Mouse (Mus musculus): Measurements from ENCODE around the gene Ptchd4. TPM values are rescaled to one million over a fixed set of nuclear protein-coding genes. Genes with fewer than 3 reads are reported as not detected.

The Ptchd4 gene
- polyA plus RNA-seq, 1 experiment from 2014 or later = 0.83 TPM

DNA sequence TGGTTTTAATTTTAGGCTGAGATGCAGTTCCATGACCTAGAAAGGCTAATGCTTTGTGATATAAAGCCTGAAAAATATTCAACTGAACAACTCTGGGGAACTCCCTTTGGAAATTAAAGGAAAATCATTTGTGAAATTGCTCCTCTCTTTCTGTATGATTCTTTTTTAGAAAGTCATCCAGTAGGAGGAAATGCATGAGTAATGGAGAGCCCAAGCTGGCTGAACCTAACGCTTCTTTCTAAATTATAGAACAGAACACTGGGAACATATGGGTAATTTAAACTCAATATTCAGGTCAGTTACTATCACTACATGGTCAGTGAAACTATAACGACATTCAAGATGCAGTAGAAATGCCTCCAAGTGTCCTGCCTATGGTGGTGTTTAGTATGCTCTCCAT, 114.6 kb downstream of the Ptchd4 start:
- Histone ChIP-seq H3K27me3 (ENCODE audit: control insufficient read depth, insufficient read depth, low read length) (no peaks in the 10 kb centered on the region), H3K36me3 (replicated peaks; ENCODE audit: control insufficient read depth, insufficient read depth, low read depth, low read length) (no peaks in the 10 kb centered on the region), H3K9me3 (replicated peaks; ENCODE audit: control insufficient read depth, low read length) (no peaks in the 10 kb centered on the region), H3K4me2 (ENCODE audit: low read depth, low read length) (no peak overlapping the region), H3K4me3 (ENCODE audit: low read depth, low read length) (no peak overlapping the region), H3K4me1 (ENCODE audit: control insufficient read depth, insufficient read depth, low read length) (no peaks in the 10 kb centered on the region), H3K9ac (replicated peaks; ENCODE audit: low read length) (no peak overlapping the region), H3K27ac (replicated peaks; ENCODE audit: low read depth, low read length) (no peak overlapping the region)
- WGBS = 88% methylated on average over 2 of the region's 2 CpGs
- no peak for ATAC-seq (replicated peaks; ENCODE audit: insufficient number of reproducible peaks, low FRiP score, low TSS enrichment, low read depth)
- no peak for DNase-seq (ENCODE audit: low spot score)

DNA sequence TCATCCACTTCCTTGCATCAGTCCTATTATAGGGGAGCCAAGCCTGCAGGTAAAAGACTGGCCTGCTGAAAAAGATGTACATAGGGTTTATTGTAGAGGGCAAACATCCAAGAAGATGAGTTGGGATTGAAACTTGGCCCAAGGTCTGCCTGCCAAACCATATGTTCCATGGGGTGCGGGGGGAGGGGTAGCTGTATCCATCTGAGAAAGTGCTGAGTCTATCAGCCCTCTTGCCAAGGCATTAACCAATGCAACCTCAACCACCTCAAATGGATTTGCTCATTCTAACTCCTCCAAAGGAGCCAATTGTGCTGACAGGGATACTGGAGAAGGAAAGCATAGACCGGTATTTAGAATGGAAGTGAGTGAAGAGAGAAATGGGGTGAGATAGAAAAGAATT, 136.5 kb downstream of the Ptchd4 start:
- H3K9ac ChIP-seq (replicated peaks; ENCODE audit: low read length) = no peak overlapping the region
- 85% methylated on average over 2 of the region's 2 CpGs for WGBS
- no peak for ATAC-seq (replicated peaks; ENCODE audit: insufficient number of reproducible peaks, low FRiP score, low TSS enrichment, low read depth)

DNA sequence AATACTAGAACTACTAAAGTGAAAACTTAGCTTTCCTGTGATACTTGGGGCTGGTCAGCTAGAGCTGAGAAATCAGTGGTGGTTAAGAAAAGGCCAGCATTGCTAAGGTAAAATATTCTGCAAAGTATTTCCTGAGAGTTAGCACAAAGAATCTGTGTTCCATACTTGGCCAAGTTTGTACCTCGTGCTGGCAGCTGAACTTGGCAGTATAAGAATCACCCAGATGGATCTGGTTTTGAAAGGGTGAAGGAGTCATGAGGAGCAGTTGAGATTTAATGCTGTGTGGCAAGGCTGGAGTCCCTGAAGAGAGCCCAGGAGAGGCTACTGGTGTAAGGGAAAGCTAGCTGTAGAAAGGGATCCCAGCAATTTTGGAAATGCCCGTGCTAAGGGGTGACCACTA, 140.7 kb downstream of the Ptchd4 start:
- Histone ChIP-seq H3K27me3 (ENCODE audit: control insufficient read depth, insufficient read depth, low read length) (no peaks in the 10 kb centered on the region), H3K4me3 (ENCODE audit: low read depth, low read length) (no peak overlapping the region), H3K36me3 (replicated peaks; ENCODE audit: control insufficient read depth, insufficient read depth, low read depth, low read length) (no peaks in the 10 kb centered on the region), H3K9ac (replicated peaks; ENCODE audit: low read length) (no peak overlapping the region), H3K27ac (replicated peaks; ENCODE audit: low read depth, low read length) (no peak overlapping the region), H3K4me1 (ENCODE audit: control insufficient read depth, insufficient read depth, low read length) (no peaks in the 10 kb centered on the region), H3K4me2 (ENCODE audit: low read depth, low read length) (no peak overlapping the region), H3K9me3 (replicated peaks; ENCODE audit: control insufficient read depth, low read length) (no peaks in the 10 kb centered on the region)
- ATAC-seq (replicated peaks; ENCODE audit: insufficient number of reproducible peaks, low FRiP score, low TSS enrichment, low read depth) (no peak), DNase-seq (ENCODE audit: low spot score) (no peak)
- WGBS = 77% methylated on average over 2 of the region's 2 CpGs

More for the DNA sequence above, 136.5 kb downstream of the Ptchd4 start:
- Histone ChIP-seq H3K9me3 (replicated peaks; ENCODE audit: control insufficient read depth, low read length) (no peaks in the 10 kb centered on the region), H3K27me3 (ENCODE audit: control insufficient read depth, insufficient read depth, low read length) (no peaks in the 10 kb centered on the region), H3K4me2 (ENCODE audit: low read depth, low read length) (no peak overlapping the region), H3K36me3 (replicated peaks; ENCODE audit: control insufficient read depth, insufficient read depth, low read depth, low read length) (no peaks in the 10 kb centered on the region), H3K4me3 (ENCODE audit: low read depth, low read length) (no peak overlapping the region), H3K27ac (replicated peaks; ENCODE audit: low read depth, low read length) (no peak overlapping the region), H3K4me1 (ENCODE audit: control insufficient read depth, insufficient read depth, low read length) (no peaks in the 10 kb centered on the region)
- DNase-seq (ENCODE audit: low spot score) = no peak

DNA sequence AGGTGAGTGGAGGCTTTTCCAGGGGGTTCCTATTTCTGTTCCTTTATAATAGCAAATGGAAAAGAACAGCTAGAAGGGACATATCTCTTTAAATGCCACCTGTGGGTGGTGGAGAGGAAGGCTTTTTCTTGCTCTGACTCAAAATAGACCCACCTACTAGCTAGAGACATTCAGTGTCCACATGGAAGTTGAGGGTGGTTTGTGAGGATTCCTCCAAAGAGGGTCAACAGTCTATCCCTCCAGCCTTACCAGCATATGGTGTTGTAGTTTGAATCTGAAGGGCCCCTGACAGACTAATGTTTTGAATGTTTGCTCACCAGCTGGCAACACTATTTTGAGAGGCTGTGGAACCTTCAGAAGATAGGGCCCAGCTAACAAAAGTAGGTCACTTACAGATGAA, 147.0 kb downstream of the Ptchd4 start:
- DNase-seq (ENCODE audit: low spot score) (no peak), ATAC-seq (replicated peaks; ENCODE audit: insufficient number of reproducible peaks, low FRiP score, low TSS enrichment, low read depth) (no peak)
- no peak overlapping the region for H3K4me3 ChIP-seq (ENCODE audit: low read depth, low read length)
- H3K27ac ChIP-seq (replicated peaks; ENCODE audit: low read depth, low read length) = no peak overlapping the region
- H3K9ac ChIP-seq (replicated peaks; ENCODE audit: low read length) = no peak overlapping the region
- H3K9me3 ChIP-seq (replicated peaks; ENCODE audit: control insufficient read depth, low read length) = no peaks in the 10 kb centered on the region
- H3K4me2 ChIP-seq (ENCODE audit: low read depth, low read length) = no peak overlapping the region
- no peaks in the 10 kb centered on the region for H3K36me3 ChIP-seq (replicated peaks; ENCODE audit: control insufficient read depth, insufficient read depth, low read depth, low read length)
- H3K4me1 ChIP-seq (ENCODE audit: control insufficient read depth, insufficient read depth, low read length) = no peaks in the 10 kb centered on the region
- H3K27me3 ChIP-seq (ENCODE audit: control insufficient read depth, insufficient read depth, low read length) = no peaks in the 10 kb centered on the region

DNA sequence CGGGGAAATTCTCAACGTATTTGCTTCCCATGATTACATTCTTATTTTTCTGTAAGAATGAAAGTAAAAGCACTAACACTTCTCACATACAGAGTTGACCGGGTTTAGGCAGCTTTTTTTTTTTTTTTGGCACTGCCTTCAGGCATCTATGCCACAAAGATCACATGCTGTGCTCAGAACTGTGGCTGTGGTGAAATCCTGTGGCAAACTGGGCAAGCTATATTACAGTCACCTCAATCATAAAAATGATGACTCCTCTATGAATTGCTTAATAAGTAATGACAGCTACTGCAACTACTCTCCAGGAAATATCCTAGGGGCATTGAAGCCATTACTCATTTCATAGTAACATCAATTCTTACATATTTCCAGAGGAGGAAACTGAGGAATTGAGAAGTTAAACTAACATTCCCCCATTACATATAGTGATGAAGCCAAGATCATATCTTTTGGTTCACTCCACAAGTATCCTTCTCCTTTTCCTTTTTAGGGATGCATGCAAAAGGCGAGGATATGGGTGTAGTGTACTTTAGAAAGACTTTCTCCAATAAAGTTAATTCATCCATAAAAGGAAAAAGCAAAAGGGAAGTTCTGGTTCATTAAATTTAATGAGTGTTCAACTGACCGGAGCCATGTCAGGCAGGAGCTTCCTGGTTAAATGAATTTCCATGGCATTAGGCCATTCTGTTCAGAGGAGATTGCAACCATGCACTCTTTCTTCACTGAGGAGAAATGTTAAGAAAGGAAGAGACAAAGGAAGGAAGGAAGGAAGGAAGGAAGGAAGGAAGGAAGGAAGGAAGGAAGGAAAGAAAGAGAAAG, 164.6 kb downstream of the Ptchd4 start:
- 84% methylated on average over 5 of the region's 5 CpGs for WGBS
- no peak for DNase-seq (ENCODE audit: low spot score)
- Histone ChIP-seq H3K4me1 (ENCODE audit: control insufficient read depth, insufficient read depth, low read length) (no peaks in the 10 kb centered on the region), H3K27ac (replicated peaks; ENCODE audit: low read depth, low read length) (no peak overlapping the region), H3K4me2 (ENCODE audit: low read depth, low read length) (no peak overlapping the region), H3K9ac (replicated peaks; ENCODE audit: low read length) (no peak overlapping the region), H3K27me3 (ENCODE audit: control insufficient read depth, insufficient read depth, low read length) (no peaks in the 10 kb centered on the region), H3K9me3 (replicated peaks; ENCODE audit: control insufficient read depth, low read length) (no peaks in the 10 kb centered on the region), H3K4me3 (ENCODE audit: low read depth, low read length) (no peak overlapping the region), H3K36me3 (replicated peaks; ENCODE audit: control insufficient read depth, insufficient read depth, low read depth, low read length) (no peaks in the 10 kb centered on the region)
- ATAC-seq (replicated peaks; ENCODE audit: insufficient number of reproducible peaks, low FRiP score, low TSS enrichment, low read depth) = no peak

DNA sequence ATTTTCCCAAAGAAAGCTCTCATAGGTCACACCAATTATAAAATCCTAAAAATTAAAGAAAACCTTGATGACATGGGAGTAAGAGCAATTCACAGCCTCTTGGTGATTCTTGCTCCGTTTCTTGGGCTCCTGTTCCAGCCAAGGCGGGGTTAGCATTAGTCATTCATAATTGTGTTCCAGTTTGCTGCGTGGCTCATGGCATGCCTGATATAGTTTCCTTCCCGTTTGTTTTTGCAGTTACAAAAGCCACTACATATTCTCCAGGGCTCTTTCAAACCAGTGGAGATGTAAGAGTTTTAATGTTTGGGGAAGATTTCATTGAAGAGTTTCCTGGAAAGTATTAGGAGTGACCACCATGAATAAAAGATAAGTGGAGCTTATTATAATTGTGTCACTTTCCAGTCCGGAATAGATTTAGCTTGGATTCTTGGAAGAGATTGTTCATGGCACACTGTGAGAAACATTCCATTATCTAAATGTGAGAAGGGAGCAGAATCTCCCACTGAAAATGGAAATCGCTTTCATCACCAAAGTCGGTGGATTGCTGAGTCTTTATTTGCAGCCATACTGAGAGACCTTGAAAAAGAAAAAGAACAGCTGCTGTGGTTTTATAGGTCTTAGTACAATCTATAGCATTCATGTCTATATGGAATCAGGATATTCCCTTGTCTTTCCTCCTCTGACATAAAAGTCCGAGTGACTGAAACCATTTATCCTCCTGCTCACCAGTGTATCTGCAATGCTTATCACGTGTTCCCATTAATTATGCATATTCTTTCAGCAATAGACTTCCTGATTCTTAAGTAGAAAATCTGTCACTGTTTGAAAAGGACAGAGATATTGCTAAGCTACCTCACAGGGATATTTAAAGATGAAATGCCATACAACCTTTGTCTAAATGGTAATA, 193.9 kb downstream of the Ptchd4 start:
- H3K9me3 ChIP-seq (replicated peaks; ENCODE audit: control insufficient read depth, low read length) = no peaks in the 10 kb centered on the region
- no peak overlapping the region for H3K9ac ChIP-seq (replicated peaks; ENCODE audit: low read length)
- no peak for ATAC-seq (replicated peaks; ENCODE audit: insufficient number of reproducible peaks, low FRiP score, low TSS enrichment, low read depth)
- no peaks in the 10 kb centered on the region for H3K4me1 ChIP-seq (ENCODE audit: control insufficient read depth, insufficient read depth, low read length)
- no peaks in the 10 kb centered on the region for H3K27me3 ChIP-seq (ENCODE audit: control insufficient read depth, insufficient read depth, low read length)
- no peak overlapping the region for H3K27ac ChIP-seq (replicated peaks; ENCODE audit: low read depth, low read length)
- DNase-seq (ENCODE audit: low spot score) = no peak
- no peaks in the 10 kb centered on the region for H3K36me3 ChIP-seq (replicated peaks; ENCODE audit: control insufficient read depth, insufficient read depth, low read depth, low read length)
- no peak overlapping the region for H3K4me3 ChIP-seq (ENCODE audit: low read depth, low read length)
- H3K4me2 ChIP-seq (ENCODE audit: low read depth, low read length) = no peak overlapping the region
- WGBS = 82% methylated on average over 9 of the region's 9 CpGs

DNA sequence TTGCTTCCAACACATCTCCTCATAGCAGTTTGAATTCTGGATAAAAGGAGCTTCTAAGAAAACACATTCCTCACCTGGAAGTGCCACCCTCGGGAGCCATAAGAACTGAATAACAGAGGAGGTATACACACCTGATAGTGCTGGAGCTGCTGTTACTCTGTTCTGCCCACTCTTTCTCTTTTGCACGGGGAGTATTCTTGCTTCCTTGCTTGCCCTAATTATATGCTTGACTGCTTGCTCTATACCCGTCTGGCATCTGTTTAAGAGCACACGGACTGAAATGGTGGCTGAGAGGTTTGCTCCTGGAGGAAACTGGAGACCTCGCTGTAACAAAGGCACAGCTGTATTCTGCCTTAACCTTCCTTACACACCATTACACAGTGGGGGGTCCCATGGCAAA, 214.4 kb downstream of the Ptchd4 start:
- H3K4me1 ChIP-seq (ENCODE audit: control insufficient read depth, insufficient read depth, low read length) = no peaks in the 10 kb centered on the region
- no peaks in the 10 kb centered on the region for H3K27me3 ChIP-seq (ENCODE audit: control insufficient read depth, insufficient read depth, low read length)
- H3K9ac ChIP-seq (replicated peaks; ENCODE audit: low read length) = no peak overlapping the region
- H3K4me3 ChIP-seq (ENCODE audit: low read depth, low read length) = no peak overlapping the region
- no peak overlapping the region for H3K27ac ChIP-seq (replicated peaks; ENCODE audit: low read depth, low read length)
- no peak; the same call in 1 of the 2 replicates for ATAC-seq (replicated peaks; ENCODE audit: insufficient number of reproducible peaks, low FRiP score, low TSS enrichment, low read depth)
- H3K36me3 ChIP-seq (replicated peaks; ENCODE audit: control insufficient read depth, insufficient read depth, low read depth, low read length) = no peaks in the 10 kb centered on the region
- H3K4me2 ChIP-seq (ENCODE audit: low read depth, low read length) = no peak overlapping the region
- 28% methylated on average over 5 of the region's 5 CpGs for WGBS
- H3K9me3 ChIP-seq (replicated peaks; ENCODE audit: control insufficient read depth, low read length) = no peaks in the 10 kb centered on the region
- peak; percentile 4 for DNase-seq (ENCODE audit: low spot score)

DNA sequence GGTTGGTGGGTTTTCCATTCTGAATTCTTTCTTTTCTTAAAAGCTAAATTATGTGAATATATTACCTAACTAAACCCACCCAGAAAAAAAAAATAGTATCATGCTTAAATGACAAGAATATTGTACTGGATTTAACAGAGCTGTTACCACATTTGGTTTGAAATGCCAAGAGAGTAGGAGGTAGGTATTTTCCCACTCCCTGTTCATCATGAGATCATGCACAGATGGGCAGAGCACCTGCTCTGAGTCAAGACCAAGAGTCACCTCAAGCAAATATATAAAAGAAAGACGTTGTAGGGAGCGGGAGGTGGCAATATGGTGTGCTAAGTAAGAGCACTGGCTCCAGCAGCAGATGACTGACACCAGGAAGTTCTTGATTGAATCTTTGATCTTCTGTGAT, 233.8 kb downstream of the Ptchd4 start:
- no peaks in the 10 kb centered on the region for H3K27me3 ChIP-seq (ENCODE audit: control insufficient read depth, insufficient read depth, low read length)
- H3K4me1 ChIP-seq (ENCODE audit: control insufficient read depth, insufficient read depth, low read length) = no peaks in the 10 kb centered on the region
- H3K4me3 ChIP-seq (ENCODE audit: low read depth, low read length) = no peak overlapping the region
- no peak overlapping the region for H3K9ac ChIP-seq (replicated peaks; ENCODE audit: low read length)
- DNase-seq (ENCODE audit: low spot score) (no peak), ATAC-seq (replicated peaks; ENCODE audit: insufficient number of reproducible peaks, low FRiP score, low TSS enrichment, low read depth) (no peak)
- H3K27ac ChIP-seq (replicated peaks; ENCODE audit: low read depth, low read length) = no peak overlapping the region
- H3K36me3 ChIP-seq (replicated peaks; ENCODE audit: control insufficient read depth, insufficient read depth, low read depth, low read length) = no peaks in the 10 kb centered on the region
- 92% methylated on average over 2 of the region's 2 CpGs for WGBS
- H3K4me2 ChIP-seq (ENCODE audit: low read depth, low read length) = no peak overlapping the region
- no peaks in the 10 kb centered on the region for H3K9me3 ChIP-seq (replicated peaks; ENCODE audit: control insufficient read depth, low read length)

Data from embryonic facial prominence, embryonic 11.5 days (tissue).